Mouse (Mus musculus): ENCODE data around the gene Oas3. TPM values are rescaled to one million over a fixed set of nuclear protein-coding genes. Genes with fewer than 3 reads are reported as not detected.

Gene Oas3
- polyA plus RNA-seq, 1 experiment from 2014 or later, result 0.07 TPM

DNA sequence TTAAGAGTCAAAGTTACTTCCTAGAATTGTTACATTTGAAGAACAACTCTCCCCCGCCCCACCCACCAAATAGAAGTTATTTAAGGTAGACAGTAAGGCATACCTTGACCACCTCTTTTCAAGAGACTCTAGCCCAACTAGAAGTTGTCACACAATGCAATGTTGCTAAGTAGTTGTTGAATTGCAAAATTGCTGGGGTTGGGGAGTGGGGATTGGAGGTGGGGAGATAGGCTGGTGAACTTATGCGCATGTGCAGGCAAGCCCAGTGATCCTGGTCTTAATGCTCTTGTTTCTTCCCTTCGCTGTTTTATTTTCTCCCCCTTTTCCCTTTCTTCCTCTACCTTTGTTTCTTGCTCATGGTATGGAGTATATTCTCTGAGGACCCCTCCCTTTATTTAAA lies 43.8 kb downstream of the Oas3 start:
- TF ChIP-seq CTCF (IDR thresholded peaks at IDR 0.05; ENCODE audit: low read depth), result no peak
- no peak for ATAC-seq (ENCODE audit: insufficient read depth)
- no peaks in the 10 kb centered on the region for H3K9me3 ChIP-seq (ENCODE audit: low read depth, low read length)
- H3K27ac ChIP-seq (ENCODE audit: low read depth), result no peak overlapping the region
- no peaks in the 10 kb centered on the region for H3K4me1 ChIP-seq (ENCODE audit: insufficient read depth)
- no peak overlapping the region for H3K4me3 ChIP-seq (ENCODE audit: low read depth, low read length)
- H3K9ac ChIP-seq, result no peak overlapping the region
- no peak overlapping the region for H3K4me2 ChIP-seq
- 90% methylated on average over 3 of the region's 3 CpGs for WGBS
- no peak for DNase-seq
- H3K27me3 ChIP-seq (ENCODE audit: insufficient read depth, low read length), result no peaks in the 10 kb centered on the region
- no peaks in the 10 kb centered on the region for H3K36me3 ChIP-seq (ENCODE audit: insufficient read depth)

DNA sequence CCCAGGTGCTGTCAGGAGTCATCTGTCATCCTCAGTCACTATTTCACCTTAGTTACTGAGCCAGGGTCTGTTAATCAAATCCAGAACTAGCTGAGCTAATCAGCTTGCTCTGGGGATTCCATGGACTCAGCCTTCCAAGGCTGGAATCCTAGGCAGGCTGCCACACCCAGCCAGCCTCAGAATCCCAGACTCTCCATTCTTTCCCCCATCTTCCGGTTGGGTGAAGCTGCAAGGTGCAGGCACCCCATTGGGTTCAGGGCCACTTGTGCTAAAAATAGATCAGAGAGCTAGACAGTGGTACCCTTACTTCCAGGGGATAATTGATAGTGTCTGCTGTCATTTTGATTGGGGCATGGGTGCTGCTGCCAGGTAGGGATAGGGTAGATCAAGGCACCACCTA lies 44.7 kb downstream of the Oas3 start:
- Histone ChIP-seq H3K27ac (ENCODE audit: low read depth) (no peak overlapping the region), H3K4me2 (no peak overlapping the region), H3K9ac (no peak overlapping the region), H3K27me3 (ENCODE audit: insufficient read depth, low read length) (no peaks in the 10 kb centered on the region), H3K9me3 (ENCODE audit: low read depth, low read length) (no peaks in the 10 kb centered on the region), H3K36me3 (ENCODE audit: insufficient read depth) (no peaks in the 10 kb centered on the region), H3K4me3 (ENCODE audit: low read depth, low read length) (no peak overlapping the region), H3K4me1 (ENCODE audit: insufficient read depth) (no peaks in the 10 kb centered on the region)
- no peak for TF ChIP-seq CTCF (IDR thresholded peaks at IDR 0.05; ENCODE audit: low read depth)
- no peak for ATAC-seq (ENCODE audit: insufficient read depth)
- no peak for DNase-seq
- 56% methylated on average over 1 of the region's 1 CpGs for WGBS

- WGBS, result 65% methylated on average over 10 of the region's 10 CpGs
- ATAC-seq (ENCODE audit: insufficient read depth) (no peak), DNase-seq (no peak)
- TF ChIP-seq CTCF (IDR thresholded peaks at IDR 0.05; ENCODE audit: low read depth), result no peak
- Histone ChIP-seq H3K4me3 (ENCODE audit: low read depth, low read length) (no peak overlapping the region), H3K4me2 (no peak overlapping the region), H3K36me3 (ENCODE audit: insufficient read depth) (no peaks in the 10 kb centered on the region), H3K4me1 (ENCODE audit: insufficient read depth) (no peaks in the 10 kb centered on the region), H3K9me3 (ENCODE audit: low read depth, low read length) (no peaks in the 10 kb centered on the region), H3K27ac (ENCODE audit: low read depth) (no peak overlapping the region), H3K9ac (no peak overlapping the region), H3K27me3 (ENCODE audit: insufficient read depth, low read length) (no peaks in the 10 kb centered on the region)
Observed at GRCm38 (mm10) chr5:120729319-120729718, 48.1 kb downstream of the Oas3 start.

- H3K36me3 ChIP-seq (ENCODE audit: insufficient read depth), result no peaks in the 10 kb centered on the region
- no peak overlapping the region for H3K27ac ChIP-seq (ENCODE audit: low read depth)
- no peak for TF ChIP-seq CTCF (IDR thresholded peaks at IDR 0.05; ENCODE audit: low read depth)
- no peak overlapping the region for H3K9ac ChIP-seq
- H3K4me1 ChIP-seq (ENCODE audit: insufficient read depth), result no peaks in the 10 kb centered on the region
- DNase-seq (no peak), ATAC-seq (ENCODE audit: insufficient read depth) (no peak)
- H3K9me3 ChIP-seq (ENCODE audit: low read depth, low read length), result no peaks in the 10 kb centered on the region
- 56% methylated on average over 12 of the region's 12 CpGs for WGBS
- no peak overlapping the region for H3K4me3 ChIP-seq (ENCODE audit: low read depth, low read length)
- H3K27me3 ChIP-seq (ENCODE audit: insufficient read depth, low read length), result no peaks in the 10 kb centered on the region
- no peak overlapping the region for H3K4me2 ChIP-seq
Observed at GRCm38 (mm10) chr5:120725811-120726455, 51.5 kb downstream of the Oas3 start.

GRCm38 (mm10) chr5:120721005-120721404 lies 56.5 kb downstream of the Oas3 start:
- no peak overlapping the region for H3K4me3 ChIP-seq (ENCODE audit: low read depth, low read length)
- no peak overlapping the region for H3K9ac ChIP-seq
- no peak for TF ChIP-seq CTCF (IDR thresholded peaks at IDR 0.05; ENCODE audit: low read depth)
- H3K9me3 ChIP-seq (ENCODE audit: low read depth, low read length), result no peaks in the 10 kb centered on the region; the same call in 1 of the 2 replicates
- H3K27me3 ChIP-seq (ENCODE audit: insufficient read depth, low read length), result no peaks in the 10 kb centered on the region
- H3K36me3 ChIP-seq (ENCODE audit: insufficient read depth), result no peaks in the 10 kb centered on the region
- ATAC-seq (ENCODE audit: insufficient read depth), result no peak
- H3K27ac ChIP-seq (ENCODE audit: low read depth), result no peak overlapping the region
- WGBS, result 52% methylated on average over 7 of the region's 7 CpGs
- DNase-seq, result no peak
- no peak overlapping the region for H3K4me2 ChIP-seq
- no peaks in the 10 kb centered on the region for H3K4me1 ChIP-seq (ENCODE audit: insufficient read depth)

- DNase-seq (peak; percentile 9), ATAC-seq (ENCODE audit: insufficient read depth) (peak; percentile 56; the same call in 1 of the 2 replicates)
Observed at GRCm38 (mm10) chr5:120718600-120719378, 58.7 kb downstream of the Oas3 start.

GRCm38 (mm10) chr5:120717136-120717535 lies 60.3 kb downstream of the Oas3 start:
- Histone ChIP-seq H3K27me3 (ENCODE audit: insufficient read depth, low read length) (peaks cover 15% of the 10 kb centered on the region), H3K4me3 (ENCODE audit: low read depth, low read length) (no peak overlapping the region), H3K4me1 (ENCODE audit: insufficient read depth) (no peaks in the 10 kb centered on the region), H3K27ac (ENCODE audit: low read depth) (no peak overlapping the region), H3K9ac (no peak overlapping the region), H3K9me3 (ENCODE audit: low read depth, low read length) (no peaks in the 10 kb centered on the region; the same call in 1 of the 2 replicates), H3K4me2 (no peak overlapping the region), H3K36me3 (ENCODE audit: insufficient read depth) (no peaks in the 10 kb centered on the region)
- TF ChIP-seq CTCF (IDR thresholded peaks at IDR 0.05; ENCODE audit: low read depth), result no peak
- 54% methylated on average over 10 of the region's 10 CpGs for WGBS
- DNase-seq (no peak), ATAC-seq (ENCODE audit: insufficient read depth) (no peak)

More at GRCm38 (mm10) chr5:120718600-120719378, 58.7 kb downstream of the Oas3 start:
- Histone ChIP-seq H3K36me3 (ENCODE audit: insufficient read depth) (no peaks in the 10 kb centered on the region), H3K4me3 (ENCODE audit: low read depth, low read length) (no peak overlapping the region), H3K27ac (ENCODE audit: low read depth) (no peak overlapping the region), H3K27me3 (ENCODE audit: insufficient read depth, low read length) (0 out of 2 replicates have a peak, but pooled peaks cover 3% of the 10 kb centered on the region), H3K9me3 (ENCODE audit: low read depth, low read length) (no peaks in the 10 kb centered on the region; the same call in 1 of the 2 replicates), H3K4me2 (no peak overlapping the region), H3K9ac (no peak overlapping the region), H3K4me1 (ENCODE audit: insufficient read depth) (no peaks in the 10 kb centered on the region)
- WGBS, result 42% methylated on average over 15 of the region's 15 CpGs
- TF ChIP-seq CTCF (IDR thresholded peaks at IDR 0.05; ENCODE audit: low read depth), result peak; percentile 21; the same call in 1 of the 2 replicates

Data from lung, embryonic 14.5 days (tissue).